Mouse (Mus musculus) forebrain, embryonic 12.5 days (tissue): Measurements from ENCODE around the gene Ifrd2. TPM values are rescaled to one million over a fixed set of nuclear protein-coding genes. Genes with fewer than 3 reads are reported as not detected.

Experiments
- ATAC-seq: fragments of 200-750 bp; cut with Nextera tagmentation; 2 replicates; pipeline ENCODE4 v1.8.0; 2017; ENCODE audit warnings: moderate TSS enrichment; ENCODE audit not compliant: low FRiP score
- H3K27ac ChIP-seq: fragments of 300-500 bp; sonication (generic); 2 replicates; pipeline ENCODE4 v1.5.1; 2016; ENCODE audit warnings: mild to moderate bottlenecking
- H3K27me3 ChIP-seq: fragments of 300-500 bp; sonication (generic); 2 replicates; pipeline ENCODE4 v1.6.1; 2016; ENCODE audit warnings: mild to moderate bottlenecking
- H3K36me3 ChIP-seq: fragments of 300-500 bp; sonication (generic); replicated peaks from 2 replicates; pipeline ENCODE4 v1.6.1; 2016; ENCODE audit warnings: mild to moderate bottlenecking
- H3K4me1 ChIP-seq: fragments of 300-500 bp; sonication (generic); 2 replicates; pipeline ENCODE4 v1.6.1; 2016
- H3K4me2 ChIP-seq: fragments of 300-500 bp; sonication (generic); 2 replicates; pipeline ENCODE4 v1.6.1; 2016; ENCODE audit warnings: mild to moderate bottlenecking, moderate library complexity
- H3K4me3 ChIP-seq: fragments of 300-500 bp; sonication (generic); replicated peaks from 2 replicates; pipeline ENCODE4 v1.5.1; 2016; ENCODE audit warnings: mild to moderate bottlenecking
- H3K9ac ChIP-seq: fragments of 300-500 bp; sonication (generic); 2 replicates; pipeline ENCODE4 v1.6.1; 2016; ENCODE audit warnings: mild to moderate bottlenecking
- H3K9me3 ChIP-seq: fragments of 300-500 bp; sonication (generic); 2 replicates; pipeline ENCODE4 v1.6.1; 2016
- WGBS: fragments of 180-500 bp; shearing (Covaris S2); methylation state at CpG from one replicate; pipeline ENCODE4 v1.1.7; 2016; 5-methylcytosine and 5-hydroxymethylcytosine counted together
- polyA plus RNA-seq: library from polyadenylated mRNA; unstranded; fragments of >200 nt; fragmentation: Nextera tagmentation; extraction: Ambion mirVana; gene quantifications from 2 replicates; pipeline ENCODE4 v1.2.1, GENCODE M21; 2016

Gene Ifrd2
- polyA plus RNA-seq, 1 experiment from 2014 or later = 22.1 TPM

- ATAC-seq = no peak
- H3K9me3 ChIP-seq = no peaks in the 10 kb centered on the region
- no peak overlapping the region for H3K27ac ChIP-seq
- H3K36me3 ChIP-seq = peaks cover 24% of the 10 kb centered on the region
- WGBS = 91% methylated on average over 11 of the region's 11 CpGs
- no peaks in the 10 kb centered on the region for H3K4me1 ChIP-seq
- H3K4me3 ChIP-seq = no peak overlapping the region
- H3K9ac ChIP-seq = no peak overlapping the region
- H3K27me3 ChIP-seq = peaks cover 8% of the 10 kb centered on the region; the same call in 1 of the 2 replicates
- no peak overlapping the region for H3K4me2 ChIP-seq
Observed at GRCm38 (mm10) chr9:107596619-107597569, 9.5 kb downstream of the Ifrd2 start.

- WGBS = 90% methylated on average over 5 of the region's 5 CpGs
- no peak overlapping the region for H3K4me3 ChIP-seq
- no peaks in the 10 kb centered on the region for H3K9me3 ChIP-seq
- H3K27me3 ChIP-seq = peaks cover 8% of the 10 kb centered on the region; the same call in 1 of the 2 replicates
- no peak overlapping the region for H3K9ac ChIP-seq
- H3K27ac ChIP-seq = no peak overlapping the region
- no peak for ATAC-seq
- H3K4me2 ChIP-seq = no peak overlapping the region
- peaks cover 7% of the 10 kb centered on the region for H3K4me1 ChIP-seq
- peaks cover 9% of the 10 kb centered on the region for H3K36me3 ChIP-seq
Observed at GRCm38 (mm10) chr9:107598385-107598784, 10.9 kb downstream of the Ifrd2 start.

GRCm38 (mm10) chr9:107599433-107599832 lies 12.0 kb downstream of the Ifrd2 start:
- ATAC-seq = no peak
- H3K4me1 ChIP-seq = peaks cover 10% of the 10 kb centered on the region
- WGBS = 91% methylated on average over 9 of the region's 9 CpGs
- no peak overlapping the region for H3K9ac ChIP-seq
- no peak overlapping the region for H3K4me3 ChIP-seq
- H3K27ac ChIP-seq = no peak overlapping the region
- peaks cover 8% of the 10 kb centered on the region; the same call in 1 of the 2 replicates for H3K27me3 ChIP-seq
- no peak overlapping the region for H3K4me2 ChIP-seq
- H3K9me3 ChIP-seq = no peaks in the 10 kb centered on the region
- H3K36me3 ChIP-seq = no peaks in the 10 kb centered on the region

GRCm38 (mm10) chr9:107599842-107600241 lies 12.4 kb downstream of the Ifrd2 start:
- 72% methylated on average over 14 of the region's 14 CpGs for WGBS
- no peaks in the 10 kb centered on the region for H3K9me3 ChIP-seq
- H3K4me3 ChIP-seq = no peak overlapping the region
- H3K27me3 ChIP-seq = peaks cover 8% of the 10 kb centered on the region; the same call in 1 of the 2 replicates
- no peaks in the 10 kb centered on the region for H3K36me3 ChIP-seq
- ATAC-seq = no peak
- H3K27ac ChIP-seq = no peak overlapping the region
- H3K4me1 ChIP-seq = peaks cover 14% of the 10 kb centered on the region
- H3K4me2 ChIP-seq = no peak overlapping the region
- H3K9ac ChIP-seq = no peak overlapping the region; the same call in 1 of the 2 replicates

- Histone ChIP-seq H3K36me3 (no peaks in the 10 kb centered on the region), H3K9ac (no peak overlapping the region), H3K4me2 (no peak overlapping the region), H3K4me1 (peaks cover 21% of the 10 kb centered on the region), H3K27me3 (peaks cover 8% of the 10 kb centered on the region; the same call in 1 of the 2 replicates), H3K4me3 (no peak overlapping the region), H3K9me3 (no peaks in the 10 kb centered on the region), H3K27ac (no peak overlapping the region)
- no peak for ATAC-seq
- 84% methylated on average over 12 of the region's 12 CpGs for WGBS
Observed at GRCm38 (mm10) chr9:107600745-107601144, 13.3 kb downstream of the Ifrd2 start.

- Histone ChIP-seq H3K4me2 (no peak overlapping the region), H3K4me3 (no peak overlapping the region), H3K27ac (no peak overlapping the region), H3K27me3 (peaks cover 8% of the 10 kb centered on the region; the same call in 1 of the 2 replicates), H3K36me3 (no peaks in the 10 kb centered on the region), H3K9ac (no peak overlapping the region), H3K9me3 (no peaks in the 10 kb centered on the region), H3K4me1 (peaks cover 21% of the 10 kb centered on the region)
- no peak for ATAC-seq
- 91% methylated on average over 11 of the region's 11 CpGs for WGBS
Observed at GRCm38 (mm10) chr9:107601275-107601674, 13.8 kb downstream of the Ifrd2 start.

GRCm38 (mm10) chr9:107602068-107602648 lies 14.7 kb downstream of the Ifrd2 start:
- peak; percentile 74 for ATAC-seq
- WGBS = 13% methylated on average over 10 of the region's 10 CpGs
- H3K27ac ChIP-seq = no peak overlapping the region

GRCm38 (mm10) chr9:107603251-107603650 lies 15.8 kb downstream of the Ifrd2 start:
- H3K9me3 ChIP-seq = no peaks in the 10 kb centered on the region
- ATAC-seq = no peak
- no peak overlapping the region for H3K4me3 ChIP-seq
- no peak overlapping the region for H3K27ac ChIP-seq
- H3K36me3 ChIP-seq = no peaks in the 10 kb centered on the region
- peaks cover 38% of the 10 kb centered on the region for H3K4me1 ChIP-seq
- WGBS = 80% methylated on average over 6 of the region's 6 CpGs
- no peak overlapping the region for H3K9ac ChIP-seq
- H3K27me3 ChIP-seq = peaks cover 8% of the 10 kb centered on the region; the same call in 1 of the 2 replicates
- H3K4me2 ChIP-seq = no peak overlapping the region

More at GRCm38 (mm10) chr9:107602068-107602648, 14.7 kb downstream of the Ifrd2 start:
- H3K27me3 ChIP-seq = peaks cover 8% of the 10 kb centered on the region; the same call in 1 of the 2 replicates
- H3K4me2 ChIP-seq = no peak overlapping the region
- H3K36me3 ChIP-seq = no peaks in the 10 kb centered on the region
- H3K4me3 ChIP-seq = no peak overlapping the region
- H3K4me1 ChIP-seq = peaks cover 29% of the 10 kb centered on the region
- no peak overlapping the region for H3K9ac ChIP-seq
- H3K9me3 ChIP-seq = no peaks in the 10 kb centered on the region

GRCm38 (mm10) chr9:107605041-107605661 lies 17.7 kb downstream of the Ifrd2 start:
- Histone ChIP-seq H3K9ac (0 out of 2 replicates have a peak overlapping the region, but pooled peaks have one; percentile 21), H3K4me2 (peak overlapping the region; percentile 15; the same call in 1 of the 2 replicates), H3K27ac (0 out of 2 replicates have a peak overlapping the region, but pooled peaks have one; percentile 1), H3K9me3 (no peaks in the 10 kb centered on the region), H3K4me3 (no peak overlapping the region), H3K4me1 (peaks cover 53% of the 10 kb centered on the region), H3K27me3 (peaks cover 3% of the 10 kb centered on the region; the same call in 1 of the 2 replicates), H3K36me3 (no peaks in the 10 kb centered on the region)
- 41% methylated on average over 23 of the region's 23 CpGs for WGBS
- ATAC-seq = no peak

- ATAC-seq = no peak
- no peak overlapping the region for H3K4me2 ChIP-seq
- 21% methylated on average over 9 of the region's 9 CpGs for WGBS
- H3K4me1 ChIP-seq = peaks cover 58% of the 10 kb centered on the region
- no peaks in the 10 kb centered on the region; the same call in 1 of the 2 replicates for H3K27me3 ChIP-seq
- H3K9me3 ChIP-seq = no peaks in the 10 kb centered on the region
- no peaks in the 10 kb centered on the region for H3K36me3 ChIP-seq
- H3K27ac ChIP-seq = no peak overlapping the region
- no peak overlapping the region for H3K4me3 ChIP-seq
- H3K9ac ChIP-seq = peak overlapping the region; percentile 25; the same call in 1 of the 2 replicates
Observed at GRCm38 (mm10) chr9:107606591-107606990, 19.1 kb downstream of the Ifrd2 start.

GRCm38 (mm10) chr9:107607036-107607435 lies 19.6 kb downstream of the Ifrd2 start:
- Histone ChIP-seq H3K27me3 (no peaks in the 10 kb centered on the region; the same call in 1 of the 2 replicates), H3K9ac (0 out of 2 replicates have a peak overlapping the region, but pooled peaks have one; percentile 25), H3K9me3 (no peaks in the 10 kb centered on the region), H3K4me1 (peaks cover 63% of the 10 kb centered on the region), H3K36me3 (no peaks in the 10 kb centered on the region), H3K4me2 (no peak overlapping the region), H3K27ac (no peak overlapping the region), H3K4me3 (no peak overlapping the region)
- WGBS = 75% methylated on average over 2 of the region's 2 CpGs
- ATAC-seq = no peak
